Mouse (Mus musculus) thymus, adult 2 months (tissue): ENCODE data around the gene Pspn.

Experiments
- CTCF ChIP-seq: fragments of 200-500 bp; IDR thresholded peaks from 2 replicates; pipeline ENCODE4 v1.5.1; 2012; ENCODE audit warnings: mild to moderate bottlenecking, control low read depth, low read length, moderate library complexity, borderline replicate concordance; ENCODE audit not compliant: control insufficient read depth, poor library complexity, insufficient read depth; ENCODE audit errors: extremely low read depth
- POLR2A ChIP-seq: fragments of 200-500 bp; IDR thresholded peaks from 2 replicates; pipeline ENCODE4 v1.6.1; 2012; ENCODE audit warnings: mild to moderate bottlenecking, low read length, control low read depth, moderate library complexity; ENCODE audit not compliant: control insufficient read depth, poor library complexity, insufficient read depth; ENCODE audit errors: extremely low read depth

DNA sequence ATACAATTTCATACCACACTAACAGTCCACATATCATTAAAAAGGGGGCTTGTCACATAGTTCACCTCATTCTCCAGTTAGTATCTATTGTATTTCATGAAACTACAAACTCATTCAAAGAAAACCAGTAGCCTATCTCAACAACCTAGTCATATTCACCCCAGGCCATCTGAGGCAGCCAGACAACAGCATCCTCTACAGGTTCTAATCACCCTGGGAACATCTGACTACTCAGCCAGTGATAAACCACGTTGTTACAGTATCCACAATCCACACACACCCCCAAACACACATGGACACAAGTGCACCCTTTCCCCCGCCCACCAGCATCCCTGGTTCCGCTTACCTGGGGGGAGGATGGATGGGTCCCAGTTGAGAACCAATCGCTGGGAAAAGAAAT, 27.7 kb upstream of the Pspn start:
- no peak for TF ChIP-seq CTCF
- no peak for TF ChIP-seq POLR2A
